Mouse (Mus musculus): Measurements from ENCODE around the gene Secisbp2. TPM values are rescaled to one million over a fixed set of nuclear protein-coding genes. Genes with fewer than 3 reads are reported as not detected.

Secisbp2 gene
- total and polyA plus RNA-seq, 3 experiments: 19.6 to 27.7 (median 20.0) TPM

- H3K4me1 ChIP-seq (ENCODE audit: insufficient read depth, low read depth, low read length): peaks cover 55% of the 10 kb centered on the region
- peaks cover 95% of the 10 kb centered on the region for H3K36me3 ChIP-seq (replicated peaks)
- H3K27me3 ChIP-seq (ENCODE audit: insufficient read depth, low read length): no peaks in the 10 kb centered on the region
- DNase-seq (ENCODE audit: low spot score): no peak
- no peak overlapping the region for H3K4me3 ChIP-seq (ENCODE audit: low read depth, low read length)
- ATAC-seq (ENCODE audit: extremely low read depth, insufficient number of reproducible peaks, low FRiP score, poor library complexity, severe bottlenecking): peak; percentile 46
- no peaks in the 10 kb centered on the region for H3K9me3 ChIP-seq (replicated peaks)
- TF ChIP-seq GATA1 (IDR thresholded peaks at IDR 0.05; ENCODE audit: borderline replicate concordance, low read length) (no peak), GATA2 (IDR thresholded peaks at IDR 0.05; ENCODE audit: borderline replicate concordance, low read depth, low read length) (no peak), TAL1 (conservative IDR thresholded peaks at IDR 0.05; ENCODE audit: low read depth, low read length) (peak; percentile 27; the same call in 1 of the 2 replicates), POLR2AphosphoS5 (IDR thresholded peaks at IDR 0.05; ENCODE audit: insufficient replicate concordance, low read depth, low read length) (no peak), CTCF (IDR thresholded peaks at IDR 0.05; ENCODE audit: low read depth, low read length) (no peak)
These were observed 33.9 kb downstream of the Secisbp2 start for GRCm38 (mm10) chr13:51685290-51685966.

DNA sequence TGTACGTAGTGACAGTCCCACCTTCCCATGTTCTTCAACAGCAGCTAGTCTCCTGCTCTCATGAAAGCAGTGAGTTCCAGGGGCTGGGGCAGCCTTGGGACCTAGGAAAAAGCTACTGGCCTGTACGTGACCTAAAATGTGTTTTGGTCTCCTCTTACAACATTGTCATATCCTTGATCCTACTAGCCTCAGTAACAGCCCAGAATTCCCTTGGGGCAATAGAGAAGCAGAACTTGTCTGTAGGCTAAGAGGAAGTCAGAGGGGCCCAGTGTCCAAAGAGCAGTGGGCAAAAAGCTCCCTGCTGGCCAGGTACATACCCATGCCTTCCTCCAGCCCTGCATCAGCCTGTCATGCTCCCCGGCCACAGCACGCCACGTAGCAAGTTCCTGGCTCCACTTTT is 35.5 kb downstream of the Secisbp2 start:
- no peak for ATAC-seq (ENCODE audit: extremely low read depth, insufficient number of reproducible peaks, low FRiP score, poor library complexity, severe bottlenecking)
- TF ChIP-seq GATA2 (IDR thresholded peaks at IDR 0.05; ENCODE audit: borderline replicate concordance, low read depth, low read length) (no peak), POLR2AphosphoS5 (IDR thresholded peaks at IDR 0.05; ENCODE audit: insufficient replicate concordance, low read depth, low read length) (no peak), CTCF (IDR thresholded peaks at IDR 0.05; ENCODE audit: low read depth, low read length) (no peak), TAL1 (conservative IDR thresholded peaks at IDR 0.05; ENCODE audit: low read depth, low read length) (no peak), GATA1 (IDR thresholded peaks at IDR 0.05; ENCODE audit: borderline replicate concordance, low read length) (no peak)

DNA sequence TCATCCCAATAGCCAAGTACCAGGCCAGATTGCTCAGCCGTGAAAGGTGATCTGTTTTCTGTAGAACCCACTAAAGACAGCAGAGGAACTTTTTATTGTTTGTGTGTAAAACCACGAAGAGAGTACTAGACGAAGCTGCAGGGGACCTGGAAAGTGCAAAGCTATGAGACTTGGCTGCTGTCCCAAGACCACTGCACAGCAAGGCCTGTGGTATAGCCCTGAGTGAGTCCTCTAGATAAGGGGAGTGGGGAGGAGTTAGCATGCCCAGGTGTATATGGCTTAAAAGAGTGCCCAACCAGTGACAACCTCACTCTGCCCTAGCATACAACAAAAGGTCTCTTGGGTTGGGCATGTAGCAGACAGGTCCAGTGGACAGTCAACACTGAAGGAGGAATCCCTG is 37.2 kb downstream of the Secisbp2 start:
- ATAC-seq (ENCODE audit: extremely low read depth, insufficient number of reproducible peaks, low FRiP score, poor library complexity, severe bottlenecking) (no peak), DNase-seq (ENCODE audit: low spot score) (no peak)
- no peak for TF ChIP-seq GATA2 (IDR thresholded peaks at IDR 0.05; ENCODE audit: borderline replicate concordance, low read depth, low read length)
- no peak for TF ChIP-seq GATA1 (IDR thresholded peaks at IDR 0.05; ENCODE audit: borderline replicate concordance, low read length)
- TF ChIP-seq CTCF (IDR thresholded peaks at IDR 0.05; ENCODE audit: low read depth, low read length): no peak
- TF ChIP-seq POLR2AphosphoS5 (IDR thresholded peaks at IDR 0.05; ENCODE audit: insufficient replicate concordance, low read depth, low read length): no peak
- no peak for TF ChIP-seq TAL1 (conservative IDR thresholded peaks at IDR 0.05; ENCODE audit: low read depth, low read length)
- Histone ChIP-seq H3K36me3 (replicated peaks) (peaks cover 86% of the 10 kb centered on the region), H3K27me3 (ENCODE audit: insufficient read depth, low read length) (no peaks in the 10 kb centered on the region), H3K9me3 (replicated peaks) (no peaks in the 10 kb centered on the region), H3K4me3 (ENCODE audit: low read depth, low read length) (no peak overlapping the region), H3K4me1 (ENCODE audit: insufficient read depth, low read depth, low read length) (peaks cover 69% of the 10 kb centered on the region)

More for the DNA sequence above, 35.5 kb downstream of the Secisbp2 start:
- Histone ChIP-seq H3K4me1 (ENCODE audit: insufficient read depth, low read depth, low read length) (peaks cover 66% of the 10 kb centered on the region), H3K27me3 (ENCODE audit: insufficient read depth, low read length) (no peaks in the 10 kb centered on the region), H3K4me3 (ENCODE audit: low read depth, low read length) (no peak overlapping the region; the same call in 1 of the 2 replicates), H3K9me3 (replicated peaks) (no peaks in the 10 kb centered on the region), H3K36me3 (replicated peaks) (peaks cover 92% of the 10 kb centered on the region)
- no peak for DNase-seq (ENCODE audit: low spot score)

- H3K27me3 ChIP-seq (ENCODE audit: insufficient read depth, low read length): no peaks in the 10 kb centered on the region
- no peak overlapping the region for H3K4me3 ChIP-seq (ENCODE audit: low read depth, low read length)
- peak; percentile 69 for DNase-seq (ENCODE audit: low spot score)
- no peaks in the 10 kb centered on the region for H3K9me3 ChIP-seq (replicated peaks)
- H3K4me1 ChIP-seq (ENCODE audit: insufficient read depth, low read depth, low read length): peaks cover 44% of the 10 kb centered on the region
- TF ChIP-seq CTCF (IDR thresholded peaks at IDR 0.05; ENCODE audit: low read depth, low read length) (no peak), GATA2 (IDR thresholded peaks at IDR 0.05; ENCODE audit: borderline replicate concordance, low read depth, low read length) (no peak), POLR2AphosphoS5 (IDR thresholded peaks at IDR 0.05; ENCODE audit: insufficient replicate concordance, low read depth, low read length) (no peak), TAL1 (conservative IDR thresholded peaks at IDR 0.05; ENCODE audit: low read depth, low read length) (no peak), GATA1 (IDR thresholded peaks at IDR 0.05; ENCODE audit: borderline replicate concordance, low read length) (no peak)
- ATAC-seq (ENCODE audit: extremely low read depth, insufficient number of reproducible peaks, low FRiP score, poor library complexity, severe bottlenecking): peak; percentile 73
- H3K36me3 ChIP-seq (replicated peaks): peaks cover 76% of the 10 kb centered on the region
These were observed 45.0 kb downstream of the Secisbp2 start for GRCm38 (mm10) chr13:51696481-51696880.

DNA sequence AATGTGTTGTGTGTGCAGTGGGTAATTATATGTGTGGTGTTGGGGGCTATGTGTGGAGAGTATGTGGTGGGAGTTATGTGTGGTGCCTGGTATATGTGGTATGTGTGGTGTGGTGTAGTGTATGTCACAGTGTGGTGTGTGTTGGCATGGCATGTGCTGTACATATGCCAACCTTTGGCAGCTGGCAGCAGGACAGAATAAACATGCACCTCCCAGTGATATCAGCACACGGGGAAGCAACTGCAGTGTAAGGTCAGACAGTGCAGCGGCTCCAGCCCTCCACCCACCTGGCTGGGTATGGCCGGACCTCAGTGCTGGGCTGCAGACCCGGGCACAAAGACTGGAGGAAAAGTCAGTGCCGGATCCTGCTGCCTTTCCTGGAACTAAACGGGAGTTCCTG is 46.0 kb downstream of the Secisbp2 start:
- Histone ChIP-seq H3K36me3 (replicated peaks) (peaks cover 77% of the 10 kb centered on the region), H3K27me3 (ENCODE audit: insufficient read depth, low read length) (no peaks in the 10 kb centered on the region), H3K4me3 (ENCODE audit: low read depth, low read length) (no peak overlapping the region; the same call in 1 of the 2 replicates), H3K4me1 (ENCODE audit: insufficient read depth, low read depth, low read length) (peaks cover 43% of the 10 kb centered on the region), H3K9me3 (replicated peaks) (no peaks in the 10 kb centered on the region)
- ATAC-seq (ENCODE audit: extremely low read depth, insufficient number of reproducible peaks, low FRiP score, poor library complexity, severe bottlenecking) (no peak), DNase-seq (ENCODE audit: low spot score) (no peak)
- TF ChIP-seq GATA2 (IDR thresholded peaks at IDR 0.05; ENCODE audit: borderline replicate concordance, low read depth, low read length) (no peak), POLR2AphosphoS5 (IDR thresholded peaks at IDR 0.05; ENCODE audit: insufficient replicate concordance, low read depth, low read length) (no peak), TAL1 (conservative IDR thresholded peaks at IDR 0.05; ENCODE audit: low read depth, low read length) (no peak), GATA1 (IDR thresholded peaks at IDR 0.05; ENCODE audit: borderline replicate concordance, low read length) (no peak), CTCF (IDR thresholded peaks at IDR 0.05; ENCODE audit: low read depth, low read length) (no peak)

DNA sequence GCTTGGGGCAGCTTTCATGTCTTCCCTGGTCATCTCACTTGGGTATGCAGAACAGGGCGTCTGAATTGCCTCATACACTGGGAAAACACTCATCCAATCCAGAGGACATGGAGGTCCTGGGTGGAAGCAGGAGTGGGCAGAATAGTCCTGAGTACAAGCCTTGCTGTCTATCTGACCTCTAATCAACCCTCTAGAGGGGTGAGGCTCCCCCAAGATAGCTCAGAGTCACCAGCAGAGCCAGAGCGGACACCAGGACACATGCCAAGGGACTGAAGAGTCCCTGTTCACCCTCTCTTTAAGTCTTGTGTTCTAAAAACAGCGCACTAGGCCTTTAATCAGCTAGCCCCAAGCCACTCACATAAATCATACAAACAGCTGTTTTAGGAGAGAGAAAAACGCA is 46.4 kb downstream of the Secisbp2 start:
- H3K36me3 ChIP-seq (replicated peaks): peaks cover 77% of the 10 kb centered on the region
- TF ChIP-seq GATA2 (IDR thresholded peaks at IDR 0.05; ENCODE audit: borderline replicate concordance, low read depth, low read length) (no peak), GATA1 (IDR thresholded peaks at IDR 0.05; ENCODE audit: borderline replicate concordance, low read length) (no peak), POLR2AphosphoS5 (IDR thresholded peaks at IDR 0.05; ENCODE audit: insufficient replicate concordance, low read depth, low read length) (no peak), CTCF (IDR thresholded peaks at IDR 0.05; ENCODE audit: low read depth, low read length) (no peak), TAL1 (conservative IDR thresholded peaks at IDR 0.05; ENCODE audit: low read depth, low read length) (no peak)
- H3K4me1 ChIP-seq (ENCODE audit: insufficient read depth, low read depth, low read length): peaks cover 43% of the 10 kb centered on the region
- ATAC-seq (ENCODE audit: extremely low read depth, insufficient number of reproducible peaks, low FRiP score, poor library complexity, severe bottlenecking) (no peak), DNase-seq (ENCODE audit: low spot score) (no peak)
- H3K27me3 ChIP-seq (ENCODE audit: insufficient read depth, low read length): no peaks in the 10 kb centered on the region
- H3K4me3 ChIP-seq (ENCODE audit: low read depth, low read length): no peak overlapping the region; the same call in 1 of the 2 replicates
- no peaks in the 10 kb centered on the region for H3K9me3 ChIP-seq (replicated peaks)

All from G1E (cell line).